Mouse (Mus musculus): Measurements from ENCODE around the gene Gm20696. TPM values are rescaled to one million over a fixed set of nuclear protein-coding genes. Genes with fewer than 3 reads are reported as not detected.

Gene Gm20696
- polyA plus RNA-seq, 1 experiment from 2014 or later = 6.4 TPM

- DNase-seq (ENCODE audit: low spot score) = no peak
These were observed 331.3 kb downstream of the Gm20696 start for GRCm38 (mm10) chr6:99335174-99335830.

GRCm38 (mm10) chr6:99334255-99334654 lies 332.3 kb downstream of the Gm20696 start:
- no peak for DNase-seq (ENCODE audit: low spot score)

GRCm38 (mm10) chr6:99333127-99333526 lies 333.5 kb downstream of the Gm20696 start:
- DNase-seq (ENCODE audit: low spot score) = no peak

GRCm38 (mm10) chr6:99330169-99330568 lies 336.4 kb downstream of the Gm20696 start:
- DNase-seq (ENCODE audit: low spot score) = no peak

GRCm38 (mm10) chr6:99328634-99329033 lies 338.0 kb downstream of the Gm20696 start:
- DNase-seq (ENCODE audit: low spot score) = no peak

- DNase-seq (ENCODE audit: low spot score) = no peak
These were observed 338.5 kb downstream of the Gm20696 start for GRCm38 (mm10) chr6:99328146-99328545.

- no peak for DNase-seq (ENCODE audit: low spot score)
These were observed 338.9 kb downstream of the Gm20696 start for GRCm38 (mm10) chr6:99327721-99328120.

- no peak for DNase-seq (ENCODE audit: low spot score)
These were observed 340.7 kb downstream of the Gm20696 start for GRCm38 (mm10) chr6:99325881-99326280.

- no peak for DNase-seq (ENCODE audit: low spot score)
These were observed 341.1 kb downstream of the Gm20696 start for GRCm38 (mm10) chr6:99325461-99325860.

- DNase-seq (ENCODE audit: low spot score) = no peak
These were observed 344.3 kb downstream of the Gm20696 start for GRCm38 (mm10) chr6:99322132-99322904.

GRCm38 (mm10) chr6:99320444-99320843 lies 346.2 kb downstream of the Gm20696 start:
- no peak for DNase-seq (ENCODE audit: low spot score)

- DNase-seq (ENCODE audit: low spot score) = peak; percentile 50
These were observed 346.9 kb downstream of the Gm20696 start for GRCm38 (mm10) chr6:99319415-99320405.

- DNase-seq (ENCODE audit: low spot score) = no peak
These were observed 351.9 kb downstream of the Gm20696 start for GRCm38 (mm10) chr6:99314746-99315145.

- no peak for DNase-seq (ENCODE audit: low spot score)
These were observed 356.1 kb downstream of the Gm20696 start for GRCm38 (mm10) chr6:99310529-99310928.

- no peak for DNase-seq (ENCODE audit: low spot score)
These were observed 356.5 kb downstream of the Gm20696 start for GRCm38 (mm10) chr6:99310171-99310500.

GRCm38 (mm10) chr6:99309466-99310170 lies 357.0 kb downstream of the Gm20696 start:
- no peak for DNase-seq (ENCODE audit: low spot score)

- DNase-seq (ENCODE audit: low spot score) = peak; percentile 35
These were observed 360.8 kb downstream of the Gm20696 start for GRCm38 (mm10) chr6:99305751-99306150.

GRCm38 (mm10) chr6:99305236-99305635 lies 361.4 kb downstream of the Gm20696 start:
- no peak for DNase-seq (ENCODE audit: low spot score)

GRCm38 (mm10) chr6:99302662-99303435 lies 363.7 kb downstream of the Gm20696 start:
- peak; percentile 63 for DNase-seq (ENCODE audit: low spot score)

- no peak for DNase-seq (ENCODE audit: low spot score)
These were observed 364.7 kb downstream of the Gm20696 start for GRCm38 (mm10) chr6:99301923-99302322.
